Mouse (Mus musculus): ENCODE measurements at regions not wholly inside any gene's neighbourhood (a gene's known extent, or its start where the extent isn't known, plus 50 kb on each side); places are given as distances from the start of the nearest gene placed in this dataset.

- no peak for TF ChIP-seq TCF12 (IDR thresholded peaks at IDR 0.05; ENCODE audit: insufficient read depth, poor library complexity, severe bottlenecking)
- TF ChIP-seq USF1 (IDR thresholded peaks at IDR 0.05; ENCODE audit: low read depth), result no peak
- no peak for TF ChIP-seq REST (IDR thresholded peaks at IDR 0.05; ENCODE audit: insufficient read depth, insufficient read length)
- TF ChIP-seq MAX (IDR thresholded peaks at IDR 0.05; ENCODE audit: low read depth), result no peak
- TF ChIP-seq MYOD1 (IDR thresholded peaks at IDR 0.05; ENCODE audit: control insufficient read depth in 1 of 3, insufficient read length in 2 of 3, low read depth in 2 of 3), result no peak
- TF ChIP-seq SRF (IDR thresholded peaks at IDR 0.05; ENCODE audit: control insufficient read depth, insufficient read length, low read depth), result no peak
- no peak for TF ChIP-seq TCF3 (IDR thresholded peaks at IDR 0.05; ENCODE audit: insufficient read length, low read depth)
- TF ChIP-seq MYOG (IDR thresholded peaks at IDR 0.05; ENCODE audit: control insufficient read depth in 1 of 3, insufficient read depth in 1 of 3, insufficient read length in 2 of 3, low read depth in 2 of 3), result no peak
- no peak for TF ChIP-seq POLR2AphosphoS2 (IDR thresholded peaks at IDR 0.05; ENCODE audit: insufficient read length, low read depth)
- TF ChIP-seq CEBPB (IDR thresholded peaks at IDR 0.05; ENCODE audit: insufficient read depth, poor library complexity, severe bottlenecking), result no peak
- no peak for TF ChIP-seq E2F4 (IDR thresholded peaks at IDR 0.05; ENCODE audit: insufficient read depth)
- TF ChIP-seq POLR2A (IDR thresholded peaks at IDR 0.05; ENCODE audit: insufficient read length, low read depth), result no peak
- no peak overlapping the region for H3K4me3 ChIP-seq
Observed at GRCm38 (mm10) chr14:120661111-120661510, 182.9 kb downstream of the Rap2a start.

GRCm38 (mm10) chr14:120669665-120670064 lies 191.4 kb downstream of the Rap2a start:
- Histone ChIP-seq H3K4me3 (no peak overlapping the region), H3K79me2 (ENCODE audit: control insufficient read depth, insufficient read depth) (no peaks in the 10 kb centered on the region), H3ac (ENCODE audit: control insufficient read depth, insufficient read length) (no peak overlapping the region), H3K27me3 (ENCODE audit: control insufficient read depth, insufficient read depth, insufficient read length) (no peaks in the 10 kb centered on the region), H3K36me3 (ENCODE audit: control insufficient read depth, insufficient read depth) (no peaks in the 10 kb centered on the region), H3K4me2 (ENCODE audit: low read depth) (no peak overlapping the region)
- no peak for TF ChIP-seq TCF3 (IDR thresholded peaks at IDR 0.05; ENCODE audit: insufficient read length, low read depth)
- no peak for TF ChIP-seq CEBPB (IDR thresholded peaks at IDR 0.05; ENCODE audit: insufficient read depth, poor library complexity, severe bottlenecking)
- no peak for TF ChIP-seq SRF (IDR thresholded peaks at IDR 0.05; ENCODE audit: control insufficient read depth, insufficient read length, low read depth)
- no peak for TF ChIP-seq USF1 (IDR thresholded peaks at IDR 0.05; ENCODE audit: low read depth)
- TF ChIP-seq MYOD1 (IDR thresholded peaks at IDR 0.05; ENCODE audit: control insufficient read depth in 1 of 3, insufficient read length in 2 of 3, low read depth in 2 of 3), result no peak
- TF ChIP-seq E2F4 (IDR thresholded peaks at IDR 0.05; ENCODE audit: insufficient read depth), result no peak
- no peak for TF ChIP-seq MYOG (IDR thresholded peaks at IDR 0.05; ENCODE audit: control insufficient read depth in 1 of 3, insufficient read depth in 1 of 3, insufficient read length in 2 of 3, low read depth in 2 of 3)
- no peak for TF ChIP-seq POLR2AphosphoS2 (IDR thresholded peaks at IDR 0.05; ENCODE audit: insufficient read length, low read depth)
- TF ChIP-seq REST (IDR thresholded peaks at IDR 0.05; ENCODE audit: insufficient read depth, insufficient read length), result no peak
- no peak for TF ChIP-seq POLR2A (IDR thresholded peaks at IDR 0.05; ENCODE audit: insufficient read length, low read depth)
- no peak for TF ChIP-seq TCF12 (IDR thresholded peaks at IDR 0.05; ENCODE audit: insufficient read depth, poor library complexity, severe bottlenecking)
- TF ChIP-seq MAX (IDR thresholded peaks at IDR 0.05; ENCODE audit: low read depth), result no peak

More at GRCm38 (mm10) chr14:120661111-120661510, 182.9 kb downstream of the Rap2a start:
- H3K36me3 ChIP-seq (ENCODE audit: control insufficient read depth, insufficient read depth), result no peaks in the 10 kb centered on the region
- H3K79me2 ChIP-seq (ENCODE audit: control insufficient read depth, insufficient read depth), result no peaks in the 10 kb centered on the region
- no peak overlapping the region for H3ac ChIP-seq (ENCODE audit: control insufficient read depth, insufficient read length)
- no peaks in the 10 kb centered on the region for H3K27me3 ChIP-seq (ENCODE audit: control insufficient read depth, insufficient read depth, insufficient read length)
- no peak overlapping the region for H3K4me2 ChIP-seq (ENCODE audit: low read depth)

GRCm38 (mm10) chr14:120675752-120676151 lies 197.5 kb downstream of the Rap2a start:
- no peak overlapping the region for H3K4me3 ChIP-seq
- no peaks in the 10 kb centered on the region for H3K27me3 ChIP-seq (ENCODE audit: control insufficient read depth, insufficient read depth, insufficient read length)
- H3ac ChIP-seq (ENCODE audit: control insufficient read depth, insufficient read length), result no peak overlapping the region
- H3K4me2 ChIP-seq (ENCODE audit: low read depth), result no peak overlapping the region
- TF ChIP-seq SRF (IDR thresholded peaks at IDR 0.05; ENCODE audit: control insufficient read depth, insufficient read length, low read depth) (no peak), MAX (IDR thresholded peaks at IDR 0.05; ENCODE audit: low read depth) (no peak), USF1 (IDR thresholded peaks at IDR 0.05; ENCODE audit: low read depth) (no peak), MYOD1 (IDR thresholded peaks at IDR 0.05; ENCODE audit: control insufficient read depth in 1 of 3, insufficient read length in 2 of 3, low read depth in 2 of 3) (no peak), CEBPB (IDR thresholded peaks at IDR 0.05; ENCODE audit: insufficient read depth, poor library complexity, severe bottlenecking) (no peak), TCF12 (IDR thresholded peaks at IDR 0.05; ENCODE audit: insufficient read depth, poor library complexity, severe bottlenecking) (no peak), POLR2A (IDR thresholded peaks at IDR 0.05; ENCODE audit: insufficient read length, low read depth) (no peak), REST (IDR thresholded peaks at IDR 0.05; ENCODE audit: insufficient read depth, insufficient read length) (no peak), E2F4 (IDR thresholded peaks at IDR 0.05; ENCODE audit: insufficient read depth) (no peak), MYOG (IDR thresholded peaks at IDR 0.05; ENCODE audit: control insufficient read depth in 1 of 3, insufficient read depth in 1 of 3, insufficient read length in 2 of 3, low read depth in 2 of 3) (no peak), POLR2AphosphoS2 (IDR thresholded peaks at IDR 0.05; ENCODE audit: insufficient read length, low read depth) (no peak), TCF3 (IDR thresholded peaks at IDR 0.05; ENCODE audit: insufficient read length, low read depth) (no peak)
- no peaks in the 10 kb centered on the region for H3K36me3 ChIP-seq (ENCODE audit: control insufficient read depth, insufficient read depth)
- H3K79me2 ChIP-seq (ENCODE audit: control insufficient read depth, insufficient read depth), result no peaks in the 10 kb centered on the region

GRCm38 (mm10) chr14:120678533-120678932 lies 200.3 kb downstream of the Rap2a start:
- Histone ChIP-seq H3K4me3 (no peak overlapping the region), H3K4me2 (ENCODE audit: low read depth) (no peak overlapping the region), H3ac (ENCODE audit: control insufficient read depth, insufficient read length) (no peak overlapping the region), H3K27me3 (ENCODE audit: control insufficient read depth, insufficient read depth, insufficient read length) (no peaks in the 10 kb centered on the region), H3K36me3 (ENCODE audit: control insufficient read depth, insufficient read depth) (no peaks in the 10 kb centered on the region), H3K79me2 (ENCODE audit: control insufficient read depth, insufficient read depth) (no peaks in the 10 kb centered on the region)
- TF ChIP-seq POLR2A (IDR thresholded peaks at IDR 0.05; ENCODE audit: insufficient read length, low read depth), result no peak
- TF ChIP-seq USF1 (IDR thresholded peaks at IDR 0.05; ENCODE audit: low read depth), result no peak
- TF ChIP-seq TCF3 (IDR thresholded peaks at IDR 0.05; ENCODE audit: insufficient read length, low read depth), result no peak
- no peak for TF ChIP-seq CEBPB (IDR thresholded peaks at IDR 0.05; ENCODE audit: insufficient read depth, poor library complexity, severe bottlenecking)
- no peak for TF ChIP-seq TCF12 (IDR thresholded peaks at IDR 0.05; ENCODE audit: insufficient read depth, poor library complexity, severe bottlenecking)
- no peak for TF ChIP-seq REST (IDR thresholded peaks at IDR 0.05; ENCODE audit: insufficient read depth, insufficient read length)
- no peak for TF ChIP-seq MYOD1 (IDR thresholded peaks at IDR 0.05; ENCODE audit: control insufficient read depth in 1 of 3, insufficient read length in 2 of 3, low read depth in 2 of 3)
- TF ChIP-seq POLR2AphosphoS2 (IDR thresholded peaks at IDR 0.05; ENCODE audit: insufficient read length, low read depth), result no peak
- no peak for TF ChIP-seq MAX (IDR thresholded peaks at IDR 0.05; ENCODE audit: low read depth)
- no peak for TF ChIP-seq MYOG (IDR thresholded peaks at IDR 0.05; ENCODE audit: control insufficient read depth in 1 of 3, insufficient read depth in 1 of 3, insufficient read length in 2 of 3, low read depth in 2 of 3)
- TF ChIP-seq E2F4 (IDR thresholded peaks at IDR 0.05; ENCODE audit: insufficient read depth), result no peak
- TF ChIP-seq SRF (IDR thresholded peaks at IDR 0.05; ENCODE audit: control insufficient read depth, insufficient read length, low read depth), result no peak
